Mouse (Mus musculus) midbrain, embryonic 14.5 days (tissue): Measurements from ENCODE around the gene Serpina3c. TPM values are rescaled to one million over a fixed set of nuclear protein-coding genes. Genes with fewer than 3 reads are reported as not detected.

ENCODE experiments used
- ATAC-seq: fragments of 200-750 bp; cut with Nextera tagmentation; 2 replicates; pipeline ENCODE4 v1.8.0; 2017; ENCODE audit warnings: moderate number of reproducible peaks, moderate library complexity; ENCODE audit not compliant: low FRiP score, low TSS enrichment
- DNase-seq: peaks from one replicate; pipeline ENCODE4 v3.0.0-alpha.2; 2015
- H3K27ac ChIP-seq: fragments of 300-500 bp; sonication (generic); replicated peaks from 2 replicates; pipeline ENCODE4 v1.5.1; 2014; ENCODE audit warnings: mild to moderate bottlenecking, low read depth, low read length, moderate library complexity
- H3K27me3 ChIP-seq: fragments of 300-500 bp; sonication (generic); 2 replicates; pipeline ENCODE4 v1.6.1; 2014; ENCODE audit warnings: low read length, control low read depth, mixed read lengths; ENCODE audit not compliant: control insufficient read depth, insufficient read depth
- H3K36me3 ChIP-seq: fragments of 300-500 bp; sonication (generic); 2 replicates; pipeline ENCODE4 v1.6.1; 2014; ENCODE audit warnings: low read length, control low read depth; ENCODE audit not compliant: control insufficient read depth, insufficient read depth
- H3K4me1 ChIP-seq: fragments of 300-500 bp; sonication (generic); 2 replicates; pipeline ENCODE4 v1.6.1; 2014; ENCODE audit warnings: mild to moderate bottlenecking, antibody characterized with exemption, low read length, control low read depth; ENCODE audit not compliant: control insufficient read depth, insufficient read depth
- H3K4me2 ChIP-seq: fragments of 300-500 bp; sonication (generic); 2 replicates; pipeline ENCODE4 v1.6.1; 2014; ENCODE audit warnings: mild to moderate bottlenecking, low read length, moderate library complexity
- H3K4me3 ChIP-seq: fragments of 300-500 bp; sonication (generic); replicated peaks from 2 replicates; pipeline ENCODE4 v1.5.1; 2014; ENCODE audit warnings: low read depth, low read length
- H3K9ac ChIP-seq: fragments of 300-500 bp; sonication (generic); replicated peaks from 2 replicates; pipeline ENCODE4 v1.6.1; 2014; ENCODE audit warnings: mild to moderate bottlenecking, low read length, moderate library complexity
- H3K9me3 ChIP-seq: fragments of 300-500 bp; sonication (generic); 2 replicates; pipeline ENCODE4 v1.6.1; 2016; ENCODE audit warnings: low read length, control low read depth, mixed read lengths; ENCODE audit not compliant: control insufficient read depth
- WGBS: fragments of 180-500 bp; shearing (Covaris S2); extraction: QIAGEN DNeasy Blood & Tissue Kit; methylation state at CpG from one replicate; pipeline ENCODE4 v1.1.7; 2014; 5-methylcytosine and 5-hydroxymethylcytosine counted together
- polyA plus RNA-seq: library from polyadenylated mRNA; unstranded; fragments of >200 nt; fragmentation: Nextera tagmentation; extraction: Ambion mirVana; gene quantifications from 2 replicates; pipeline ENCODE4 v1.2.1, GENCODE M21; 2014

The Serpina3c gene
- polyA plus RNA-seq, 1 experiment from 2014 or later = not detected

GRCm38 (mm10) chr12:104153041-104153645 is 527 bp downstream of the Serpina3c start:
- no peak overlapping the region for H3K4me3 ChIP-seq
- ATAC-seq (no peak), DNase-seq (no peak)
- no peaks in the 10 kb centered on the region for H3K9me3 ChIP-seq
- no peak overlapping the region for H3K9ac ChIP-seq
- H3K27ac ChIP-seq = no peak overlapping the region
- no peaks in the 10 kb centered on the region for H3K4me1 ChIP-seq
- H3K36me3 ChIP-seq = no peaks in the 10 kb centered on the region
- no peaks in the 10 kb centered on the region for H3K27me3 ChIP-seq
- no peak overlapping the region for H3K4me2 ChIP-seq
- 81% methylated on average over 3 of the region's 3 CpGs for WGBS

DNA sequence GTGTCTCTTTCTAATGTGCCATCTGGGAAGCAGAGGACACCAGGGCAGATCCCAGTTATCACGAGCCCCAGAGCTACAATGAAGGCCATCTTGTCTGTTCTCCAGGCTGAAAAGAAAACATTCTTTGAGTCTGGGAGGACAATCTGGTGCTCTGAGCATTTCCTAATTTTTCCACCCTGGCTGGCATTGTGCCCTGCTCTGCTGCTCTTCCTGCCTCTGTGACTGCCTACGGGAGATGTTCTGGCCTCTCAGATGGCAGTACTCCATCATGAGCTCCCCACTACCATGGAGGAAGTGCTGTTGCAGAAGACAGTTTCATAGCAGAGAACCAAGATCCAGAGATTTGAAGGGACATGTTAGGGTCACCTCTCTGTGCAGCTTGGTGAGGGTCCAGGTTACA is 1.7 kb downstream of the Serpina3c start:
- WGBS = 82% methylated on average over 2 of the region's 2 CpGs
- H3K4me3 ChIP-seq = no peak overlapping the region
- ATAC-seq (no peak), DNase-seq (no peak)
- no peaks in the 10 kb centered on the region for H3K36me3 ChIP-seq
- no peak overlapping the region for H3K9ac ChIP-seq
- no peak overlapping the region for H3K4me2 ChIP-seq
- no peak overlapping the region for H3K27ac ChIP-seq
- H3K9me3 ChIP-seq = no peaks in the 10 kb centered on the region
- H3K4me1 ChIP-seq = no peaks in the 10 kb centered on the region
- no peaks in the 10 kb centered on the region for H3K27me3 ChIP-seq

GRCm38 (mm10) chr12:104145571-104145970 is 8.1 kb downstream of the Serpina3c start:
- Histone ChIP-seq H3K4me1 (no peaks in the 10 kb centered on the region), H3K9me3 (no peaks in the 10 kb centered on the region), H3K4me2 (no peak overlapping the region), H3K9ac (no peak overlapping the region), H3K4me3 (no peak overlapping the region), H3K36me3 (no peaks in the 10 kb centered on the region), H3K27ac (no peak overlapping the region), H3K27me3 (no peaks in the 10 kb centered on the region)
- ATAC-seq (no peak), DNase-seq (no peak)
- 88% methylated on average over 2 of the region's 2 CpGs for WGBS

- no peaks in the 10 kb centered on the region for H3K4me1 ChIP-seq
- no peak overlapping the region for H3K9ac ChIP-seq
- 79% methylated on average over 1 of the region's 1 CpGs for WGBS
- no peaks in the 10 kb centered on the region for H3K27me3 ChIP-seq
- H3K4me2 ChIP-seq = no peak overlapping the region
- no peaks in the 10 kb centered on the region for H3K36me3 ChIP-seq
- H3K9me3 ChIP-seq = no peaks in the 10 kb centered on the region
- no peak overlapping the region for H3K27ac ChIP-seq
- ATAC-seq (no peak), DNase-seq (no peak)
- no peak overlapping the region for H3K4me3 ChIP-seq
Measured at GRCm38 (mm10) chr12:104143286-104143685, 10.4 kb downstream of the Serpina3c start.

GRCm38 (mm10) chr12:104142427-104142826 is 11.2 kb downstream of the Serpina3c start:
- H3K9me3 ChIP-seq = no peaks in the 10 kb centered on the region
- H3K36me3 ChIP-seq = no peaks in the 10 kb centered on the region
- H3K9ac ChIP-seq = no peak overlapping the region
- H3K27ac ChIP-seq = no peak overlapping the region
- H3K4me1 ChIP-seq = no peaks in the 10 kb centered on the region
- ATAC-seq (no peak), DNase-seq (no peak)
- 50% methylated on average over 1 of the region's 1 CpGs for WGBS
- no peak overlapping the region for H3K4me2 ChIP-seq
- H3K27me3 ChIP-seq = no peaks in the 10 kb centered on the region
- no peak overlapping the region for H3K4me3 ChIP-seq

DNA sequence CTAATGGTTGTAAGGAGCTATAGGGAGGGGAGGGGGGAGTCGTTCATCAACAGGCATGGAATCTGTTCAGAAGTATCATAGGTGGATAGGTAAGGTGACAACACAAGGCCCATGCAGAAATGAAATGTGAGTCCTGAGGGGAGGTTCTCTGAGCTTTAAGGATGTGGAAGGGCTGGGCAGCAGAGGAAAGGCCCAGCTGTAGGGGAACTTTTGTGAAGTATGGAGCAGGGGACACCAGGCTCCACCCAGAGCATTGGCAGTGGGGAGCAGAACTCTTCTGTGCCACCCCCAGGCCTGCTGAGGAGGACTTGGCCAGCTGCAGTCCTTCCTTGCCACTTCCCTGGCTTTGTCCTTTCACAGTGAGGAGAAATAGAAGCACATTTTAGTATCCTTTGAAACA is 12.2 kb downstream of the Serpina3c start:
- no peak overlapping the region for H3K27ac ChIP-seq
- H3K9me3 ChIP-seq = no peaks in the 10 kb centered on the region
- H3K4me2 ChIP-seq = no peak overlapping the region
- no peaks in the 10 kb centered on the region for H3K4me1 ChIP-seq
- no peak overlapping the region for H3K4me3 ChIP-seq
- H3K9ac ChIP-seq = no peak overlapping the region
- no peaks in the 10 kb centered on the region for H3K27me3 ChIP-seq
- DNase-seq (no peak), ATAC-seq (no peak)
- 77% methylated on average over 1 of the region's 1 CpGs for WGBS
- no peaks in the 10 kb centered on the region for H3K36me3 ChIP-seq

DNA sequence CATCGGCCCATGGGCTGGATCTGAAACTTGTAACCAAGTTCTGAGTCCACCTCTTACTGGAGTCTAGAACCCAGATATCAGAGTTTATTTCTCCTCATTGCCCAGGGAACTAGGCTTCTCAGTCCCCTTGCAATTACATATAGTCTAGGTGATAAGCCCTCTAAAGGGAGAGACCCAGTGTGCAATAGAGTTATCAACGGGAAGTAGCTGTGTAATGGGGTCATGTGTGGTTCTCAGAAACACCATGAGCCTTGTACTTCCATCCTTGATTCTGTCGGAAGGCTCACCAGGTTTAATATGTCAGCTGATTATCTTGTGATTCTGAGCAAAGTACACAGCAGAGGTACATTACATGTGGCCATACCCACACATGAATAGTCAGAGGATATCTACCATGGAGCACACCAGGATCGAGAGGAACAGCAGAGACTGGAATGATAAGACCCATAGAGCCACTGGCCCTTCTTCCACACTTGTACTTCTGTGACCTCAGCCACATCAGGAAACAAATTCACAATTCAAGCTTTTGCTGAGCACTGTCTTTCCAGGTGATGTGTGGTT is 13.0 kb downstream of the Serpina3c start:
- no peak for ATAC-seq
- no peak overlapping the region for H3K27ac ChIP-seq
- WGBS = 91% methylated on average over 4 of the region's 4 CpGs
- H3K4me2 ChIP-seq = no peak overlapping the region
- no peak overlapping the region for H3K9ac ChIP-seq
- no peaks in the 10 kb centered on the region for H3K36me3 ChIP-seq
- no peak overlapping the region for H3K4me3 ChIP-seq
- no peaks in the 10 kb centered on the region for H3K27me3 ChIP-seq
- DNase-seq = no peak
- no peaks in the 10 kb centered on the region for H3K4me1 ChIP-seq
- no peaks in the 10 kb centered on the region for H3K9me3 ChIP-seq

- Histone ChIP-seq H3K4me3 (no peak overlapping the region), H3K36me3 (no peaks in the 10 kb centered on the region), H3K27me3 (no peaks in the 10 kb centered on the region), H3K4me2 (no peak overlapping the region), H3K9me3 (no peaks in the 10 kb centered on the region), H3K4me1 (no peaks in the 10 kb centered on the region), H3K27ac (no peak overlapping the region), H3K9ac (no peak overlapping the region)
- WGBS = 82% methylated on average over 2 of the region's 2 CpGs
- ATAC-seq (no peak), DNase-seq (no peak)
Measured at GRCm38 (mm10) chr12:104138216-104138615, 15.5 kb downstream of the Serpina3c start.

- Histone ChIP-seq H3K36me3 (no peaks in the 10 kb centered on the region), H3K27me3 (no peaks in the 10 kb centered on the region), H3K4me2 (no peak overlapping the region), H3K9ac (no peak overlapping the region), H3K4me3 (no peak overlapping the region), H3K9me3 (no peaks in the 10 kb centered on the region), H3K4me1 (no peaks in the 10 kb centered on the region), H3K27ac (no peak overlapping the region)
- ATAC-seq (no peak), DNase-seq (no peak)
Measured at GRCm38 (mm10) chr12:104131041-104131440, 22.6 kb downstream of the Serpina3c start.
